Mouse (Mus musculus) heart, embryonic 10.5 days (tissue): ENCODE results near the gene Actr6. TPM values are rescaled to one million over a fixed set of nuclear protein-coding genes. Genes with fewer than 3 reads are reported as not detected.
A peak's percentile ranks its signal among the peaks of the same experiment; 100 is the strongest.

Experiments
- DNase-seq: peaks from one replicate; pipeline ENCODE4 v3.0.0-alpha.2; 2017; ENCODE audit warnings: low spot score
- H3K27ac ChIP-seq: fragments of 300-500 bp; sonication (generic); 2 replicates; pipeline ENCODE4 v1.5.1; 2016; ENCODE audit warnings: mild to moderate bottlenecking
- H3K27me3 ChIP-seq: fragments of 300-500 bp; sonication (generic); 2 replicates; pipeline ENCODE4 v1.6.1; 2016; ENCODE audit warnings: mild to moderate bottlenecking; ENCODE audit not compliant: poor library complexity, insufficient read depth, severe bottlenecking
- H3K36me3 ChIP-seq: fragments of 300-500 bp; sonication (generic); 2 replicates; pipeline ENCODE4 v1.6.1; 2016; ENCODE audit warnings: mild to moderate bottlenecking, moderate library complexity
- H3K4me1 ChIP-seq: fragments of 300-500 bp; sonication (generic); 2 replicates; pipeline ENCODE4 v1.6.1; 2016; ENCODE audit warnings: mild to moderate bottlenecking
- H3K4me3 ChIP-seq: fragments of 300-500 bp; sonication (generic); 2 replicates; pipeline ENCODE4 v1.5.1; 2016; ENCODE audit warnings: mild to moderate bottlenecking, moderate library complexity
- H3K9me3 ChIP-seq: fragments of 300-500 bp; sonication (generic); 2 replicates; pipeline ENCODE4 v1.6.1; 2016; ENCODE audit warnings: mild to moderate bottlenecking, moderate library complexity
- WGBS: fragments of 180-500 bp; shearing (Covaris S2); methylation state at CpG from one replicate; pipeline ENCODE4 v1.1.7; 2016; 5-methylcytosine and 5-hydroxymethylcytosine counted together
- polyA plus RNA-seq: library from polyadenylated mRNA; unstranded; fragments of >200 nt; fragmentation: Nextera tagmentation; extraction: Ambion mirVana; gene quantifications from 2 replicates; pipeline ENCODE4 v1.2.1, GENCODE M21; 2016

Gene Actr6
- polyA plus RNA-seq, 1 experiment from 2014 or later = 28.0 TPM

- Histone ChIP-seq H3K4me1 (peaks cover 4% of the 10 kb centered on the region), H3K27me3 (no peaks in the 10 kb centered on the region), H3K4me3 (no peak overlapping the region), H3K27ac (no peak overlapping the region), H3K36me3 (no peaks in the 10 kb centered on the region), H3K9me3 (no peaks in the 10 kb centered on the region)
- no peak for DNase-seq
- WGBS = 83% methylated on average over 8 of the region's 8 CpGs
These were observed 15.3 kb upstream of the Actr6 start for GRCm38 (mm10) chr10:89747221-89747905.

- no peaks in the 10 kb centered on the region for H3K9me3 ChIP-seq
- H3K36me3 ChIP-seq = no peaks in the 10 kb centered on the region
- H3K4me1 ChIP-seq = peaks cover 4% of the 10 kb centered on the region; the same call in 1 of the 2 replicates
- no peaks in the 10 kb centered on the region for H3K27me3 ChIP-seq
- no peak for DNase-seq
- WGBS = 81% methylated on average over 3 of the region's 3 CpGs
- no peak overlapping the region for H3K27ac ChIP-seq
- H3K4me3 ChIP-seq = no peak overlapping the region
These were observed 14.5 kb upstream of the Actr6 start for GRCm38 (mm10) chr10:89746581-89746980.

- H3K9me3 ChIP-seq = no peaks in the 10 kb centered on the region
- WGBS = under 1% methylated on average over 14 of the region's 14 CpGs
- H3K4me1 ChIP-seq = peaks cover 4% of the 10 kb centered on the region; the same call in 1 of the 2 replicates
- peak overlapping the region; percentile 97 for H3K27ac ChIP-seq
- H3K36me3 ChIP-seq = no peaks in the 10 kb centered on the region
- no peaks in the 10 kb centered on the region for H3K27me3 ChIP-seq
- peak overlapping the region; percentile 95 for H3K4me3 ChIP-seq
- DNase-seq = no peak
These were observed 13.5 kb upstream of the Actr6 start for GRCm38 (mm10) chr10:89745666-89746020.

GRCm38 (mm10) chr10:89744871-89745665 is 13.0 kb upstream of the Actr6 start, which contains the start of gene Uhrf1bp1l:
Uhrf1bp1l (plus strand) TSS chr10:89744991.
- Histone ChIP-seq H3K36me3 (no peaks in the 10 kb centered on the region), H3K4me1 (peaks cover 4% of the 10 kb centered on the region; the same call in 1 of the 2 replicates), H3K4me3 (peak within 1 kb of the TSS; percentile 95), H3K27me3 (no peaks in the 10 kb centered on the region), H3K9me3 (no peaks in the 10 kb centered on the region), H3K27ac (peak within 1 kb of the TSS; percentile 97)
- DNase-seq = peak; percentile 97
- WGBS = under 1% methylated on average over 78 of the region's 85 CpGs

GRCm38 (mm10) chr10:89744341-89744740 is 12.2 kb upstream of the Actr6 start:
- H3K4me1 ChIP-seq = peaks cover 4% of the 10 kb centered on the region; the same call in 1 of the 2 replicates
- no peaks in the 10 kb centered on the region for H3K36me3 ChIP-seq
- peak overlapping the region; percentile 95 for H3K4me3 ChIP-seq
- H3K9me3 ChIP-seq = no peaks in the 10 kb centered on the region
- 29% methylated on average over 3 of the region's 3 CpGs for WGBS
- no peak overlapping the region for H3K27ac ChIP-seq
- no peaks in the 10 kb centered on the region for H3K27me3 ChIP-seq
- DNase-seq = no peak

- WGBS = 73% methylated on average over 4 of the region's 4 CpGs
These were observed 11.2 kb upstream of the Actr6 start for GRCm38 (mm10) chr10:89743266-89743665.

GRCm38 (mm10) chr10:89740995-89741394 is 8.9 kb upstream of the Actr6 start:
- no peaks in the 10 kb centered on the region for H3K4me1 ChIP-seq
- no peaks in the 10 kb centered on the region for H3K36me3 ChIP-seq
- DNase-seq = no peak
- no peaks in the 10 kb centered on the region for H3K9me3 ChIP-seq
- WGBS = 85% methylated on average over 6 of the region's 6 CpGs
- H3K27ac ChIP-seq = no peak overlapping the region
- H3K4me3 ChIP-seq = no peak overlapping the region
- no peaks in the 10 kb centered on the region for H3K27me3 ChIP-seq

More at GRCm38 (mm10) chr10:89743266-89743665, 11.2 kb upstream of the Actr6 start:
- H3K27ac ChIP-seq = no peak overlapping the region
- no peak for DNase-seq
- H3K36me3 ChIP-seq = no peaks in the 10 kb centered on the region
- H3K4me1 ChIP-seq = peaks cover 4% of the 10 kb centered on the region; the same call in 1 of the 2 replicates
- H3K4me3 ChIP-seq = no peak overlapping the region
- no peaks in the 10 kb centered on the region for H3K9me3 ChIP-seq
- no peaks in the 10 kb centered on the region for H3K27me3 ChIP-seq

GRCm38 (mm10) chr10:89739703-89740102 is 7.6 kb upstream of the Actr6 start:
- Histone ChIP-seq H3K4me1 (no peaks in the 10 kb centered on the region), H3K9me3 (no peaks in the 10 kb centered on the region), H3K36me3 (no peaks in the 10 kb centered on the region), H3K27ac (no peak overlapping the region), H3K27me3 (no peaks in the 10 kb centered on the region), H3K4me3 (no peak overlapping the region)
- 48% methylated on average over 7 of the region's 7 CpGs for WGBS
- DNase-seq = no peak

- Histone ChIP-seq H3K4me3 (no peak overlapping the region), H3K27me3 (no peaks in the 10 kb centered on the region), H3K4me1 (no peaks in the 10 kb centered on the region), H3K36me3 (no peaks in the 10 kb centered on the region), H3K9me3 (no peaks in the 10 kb centered on the region), H3K27ac (no peak overlapping the region)
- no peak for DNase-seq
- whole genome bisulfite sequencing = 87% methylated on average over 9 of the region's 9 CpGs
These were observed 6.3 kb upstream of the Actr6 start for GRCm38 (mm10) chr10:89738395-89738794.

GRCm38 (mm10) chr10:89737887-89738286 is 5.8 kb upstream of the Actr6 start:
- no peaks in the 10 kb centered on the region for H3K36me3 ChIP-seq
- H3K27me3 ChIP-seq = no peaks in the 10 kb centered on the region
- H3K4me1 ChIP-seq = no peaks in the 10 kb centered on the region
- H3K27ac ChIP-seq = no peak overlapping the region
- no peak overlapping the region for H3K4me3 ChIP-seq
- WGBS = 89% methylated on average over 3 of the region's 3 CpGs
- DNase-seq = no peak
- no peaks in the 10 kb centered on the region for H3K9me3 ChIP-seq

GRCm38 (mm10) chr10:89737092-89737491 is 5.0 kb upstream of the Actr6 start:
- no peaks in the 10 kb centered on the region for H3K36me3 ChIP-seq
- no peak overlapping the region for H3K4me3 ChIP-seq
- H3K9me3 ChIP-seq = no peaks in the 10 kb centered on the region
- no peak for DNase-seq
- no peaks in the 10 kb centered on the region for H3K4me1 ChIP-seq
- H3K27ac ChIP-seq = no peak overlapping the region
- H3K27me3 ChIP-seq = no peaks in the 10 kb centered on the region
- WGBS = 38% methylated on average over 5 of the region's 5 CpGs

GRCm38 (mm10) chr10:89731341-89731740 is 754 bp downstream of the Actr6 start:
- no peaks in the 10 kb centered on the region for H3K27me3 ChIP-seq
- H3K36me3 ChIP-seq = peaks cover 7% of the 10 kb centered on the region; the same call in 1 of the 2 replicates
- H3K9me3 ChIP-seq = no peaks in the 10 kb centered on the region
- H3K4me3 ChIP-seq = peak overlapping the region; percentile 79
- peaks cover 10% of the 10 kb centered on the region for H3K4me1 ChIP-seq
- peak overlapping the region; percentile 84 for H3K27ac ChIP-seq
- DNase-seq = no peak
- 12% methylated on average over 5 of the region's 5 CpGs for WGBS

- no peak for DNase-seq
- Histone ChIP-seq H3K27ac (no peak overlapping the region), H3K27me3 (no peaks in the 10 kb centered on the region), H3K36me3 (peaks cover 15% of the 10 kb centered on the region; the same call in 1 of the 2 replicates), H3K4me1 (peaks cover 10% of the 10 kb centered on the region), H3K9me3 (no peaks in the 10 kb centered on the region), H3K4me3 (no peak overlapping the region)
- 89% methylated on average over 6 of the region's 6 CpGs for WGBS
These were observed 1.7 kb downstream of the Actr6 start for GRCm38 (mm10) chr10:89730386-89730785.
